Mouse (Mus musculus): ENCODE measurements at regions not wholly inside any gene's neighbourhood (a gene's known extent, or its start where the extent isn't known, plus 50 kb on each side); places are given as distances from the start of the nearest gene placed in this dataset.

DNA sequence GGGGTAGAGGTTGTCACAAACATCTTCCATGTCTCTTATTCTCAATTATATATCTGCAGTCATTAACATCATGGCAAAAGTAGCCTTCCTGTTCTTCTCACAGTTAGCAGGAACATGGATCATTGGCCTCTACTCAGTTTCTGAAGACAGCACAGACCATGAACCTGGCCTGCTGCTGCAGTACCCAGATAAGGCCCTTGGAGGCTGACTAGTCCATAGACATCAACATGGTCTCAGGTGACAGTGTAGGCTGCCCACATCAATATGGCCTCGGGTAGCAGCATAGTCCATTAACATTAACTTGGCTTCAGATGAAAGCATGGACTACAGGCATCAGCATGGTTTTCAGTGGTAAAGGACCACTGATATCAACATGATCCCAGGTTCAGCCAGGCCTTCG is 95.9 kb upstream of the Tmtc4 start:
- no peak for DNase-seq

DNA sequence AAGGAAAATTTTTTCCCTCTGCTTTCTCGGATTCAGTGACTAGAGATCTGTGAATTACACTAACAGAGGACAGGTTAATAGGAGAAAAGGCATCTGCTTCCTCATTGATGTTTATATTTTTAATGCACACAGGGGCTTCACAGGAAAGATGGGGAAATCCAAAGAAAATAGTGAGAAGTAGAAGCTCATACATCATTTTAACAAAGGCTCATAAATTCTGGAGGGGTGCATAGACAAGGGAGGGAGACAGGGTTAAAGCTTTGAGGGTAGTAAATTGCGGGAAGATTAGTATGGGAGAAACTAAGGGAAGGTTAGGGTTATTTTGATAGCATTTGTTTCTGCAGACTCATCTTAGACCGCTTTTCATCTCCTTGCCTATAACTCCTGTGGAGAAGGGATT is 95.0 kb upstream of the Tmtc4 start:
- DNase-seq = no peak

- DNase-seq = no peak
These were observed 82.5 kb upstream of the Tmtc4 start for GRCm38 (mm10) chr14:123066344-123066743.

DNA sequence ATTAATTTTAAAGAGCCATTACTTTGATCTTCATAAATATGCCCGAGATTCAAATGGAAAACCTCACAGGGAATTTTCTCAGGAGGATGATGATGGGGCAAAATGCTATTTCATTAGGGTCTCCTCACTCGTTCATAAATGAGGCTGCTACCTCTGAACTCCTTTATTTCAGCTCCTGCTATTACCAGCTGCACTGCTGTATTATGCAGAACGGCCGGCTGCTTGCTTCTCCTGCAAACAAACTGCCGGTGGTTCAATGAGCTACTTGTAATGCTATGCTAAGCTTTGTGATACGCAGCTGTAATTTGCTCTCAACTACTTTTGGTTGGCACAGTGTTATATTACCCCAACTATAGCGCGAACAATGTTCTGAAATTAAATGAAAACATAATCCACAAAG is 81.7 kb upstream of the Tmtc4 start:
- DNase-seq = no peak

GRCm38 (mm10) chr14:123065136-123065535 is 81.3 kb upstream of the Tmtc4 start:
- no peak for DNase-seq

GRCm38 (mm10) chr14:123062908-123063307 is 79.1 kb upstream of the Tmtc4 start:
- no peak for DNase-seq

GRCm38 (mm10) chr14:123056976-123057375 is 73.1 kb upstream of the Tmtc4 start:
- DNase-seq = no peak

GRCm38 (mm10) chr14:123048451-123048850 is 64.6 kb upstream of the Tmtc4 start:
- no peak for DNase-seq

- no peak for DNase-seq
These were observed 56.2 kb upstream of the Tmtc4 start for GRCm38 (mm10) chr14:123040046-123040445.

- no peak for DNase-seq
These were observed 53.6 kb upstream of the Tmtc4 start for GRCm38 (mm10) chr14:123037444-123037843.
